Mouse (Mus musculus) myocyte (in vitro differentiated cells): ENCODE measurements around the gene Lrrc41.

ENCODE experiments used
- E2F4 ChIP-seq: IDR thresholded peaks from one replicate; pipeline ENCODE4 v1.6.1; 2011; ENCODE audit warnings: mild to moderate bottlenecking, control low read depth, moderate library complexity; ENCODE audit not compliant: insufficient read depth
- MAX ChIP-seq: IDR thresholded peaks from one replicate; pipeline ENCODE4 v1.6.1; 2011; ENCODE audit warnings: low read depth, mild to moderate bottlenecking, control low read depth
- POLR2A ChIP-seq: IDR thresholded peaks from one replicate; pipeline ENCODE4 v1.6.1; 2011; ENCODE audit warnings: low read depth, mild to moderate bottlenecking, control low read depth, moderate library complexity; ENCODE audit not compliant: insufficient read length

DNA sequence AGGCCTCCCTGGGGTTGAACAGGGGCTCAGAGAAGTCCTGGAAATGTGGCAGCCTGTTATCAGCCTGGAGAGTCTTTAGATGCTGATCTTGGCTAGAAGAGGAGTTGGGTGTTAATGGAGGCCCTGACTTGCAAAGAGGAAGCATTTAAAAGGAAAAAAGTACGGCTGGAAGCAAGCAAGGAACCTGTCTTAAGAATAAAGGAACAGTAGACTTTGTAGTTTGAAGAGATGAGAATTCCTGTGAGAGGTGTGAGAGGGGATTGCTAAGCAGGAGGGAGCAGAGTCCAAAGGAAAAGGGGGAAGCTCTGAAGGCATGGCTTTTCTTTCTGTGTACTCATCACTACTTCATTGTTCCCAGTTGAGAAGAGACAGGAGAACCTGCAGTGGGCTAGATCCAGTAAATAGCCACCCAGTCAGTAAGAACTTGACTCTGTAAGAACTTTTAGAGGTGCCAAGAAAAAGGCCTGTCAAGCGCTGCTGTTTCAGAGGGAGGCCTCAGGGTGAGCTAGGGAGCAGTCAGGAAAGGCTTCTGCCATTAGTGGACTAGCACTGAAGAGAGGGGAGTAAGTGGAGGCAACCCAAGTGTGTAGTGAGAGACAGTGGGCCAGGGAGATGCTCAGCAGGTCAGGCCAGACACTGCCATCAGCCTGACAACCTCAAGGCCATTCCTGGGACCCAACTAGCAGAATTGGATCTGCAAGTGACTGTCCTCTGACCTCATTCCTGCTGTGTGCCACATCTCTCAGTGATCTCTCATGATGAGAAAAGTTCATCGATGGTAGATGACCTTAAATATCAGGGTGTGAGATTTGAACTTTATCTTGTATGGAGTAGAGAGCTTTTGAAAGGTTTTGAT lies 2.4 kb downstream of the Lrrc41 start:
- TF ChIP-seq E2F4 (no peak), POLR2A (no peak), MAX (no peak)
